Mouse (Mus musculus) heart, embryonic 13.5 days (tissue): Measurements from ENCODE around the gene Mia2. TPM values are rescaled to one million over a fixed set of nuclear protein-coding genes. Genes with fewer than 3 reads are reported as not detected.
"Not testable (repeated sequence)": the region's sequence is repeated elsewhere in the genome, so short reads cannot be mapped to it uniquely, and the experiment has no call there.

Experiments used
- ATAC-seq: fragments of 200-750 bp; cut with Nextera tagmentation; 2 replicates; pipeline ENCODE4 v1.8.0; 2017; ENCODE audit warnings: moderate TSS enrichment; ENCODE audit not compliant: insufficient number of reproducible peaks, low FRiP score, low TSS enrichment; ENCODE audit errors: extremely low read depth
- H3K27ac ChIP-seq: fragments of 300-500 bp; sonication (generic); replicated peaks from 2 replicates; pipeline ENCODE4 v1.5.1; 2015; ENCODE audit warnings: moderate library complexity, mild to moderate bottlenecking, inconsistent platforms
- H3K27me3 ChIP-seq: fragments of 300-500 bp; sonication (generic); replicated peaks from 2 replicates; pipeline ENCODE4 v1.6.1; 2015; ENCODE audit warnings: mild to moderate bottlenecking, inconsistent platforms
- H3K36me3 ChIP-seq: fragments of 300-500 bp; sonication (generic); 2 replicates; pipeline ENCODE4 v1.6.1; 2015; ENCODE audit warnings: mild to moderate bottlenecking, inconsistent platforms
- H3K4me1 ChIP-seq: fragments of 300-500 bp; sonication (generic); 2 replicates; pipeline ENCODE4 v1.6.1; 2015; ENCODE audit warnings: inconsistent platforms
- H3K4me2 ChIP-seq: fragments of 300-500 bp; sonication (generic); 2 replicates; pipeline ENCODE4 v1.6.1; 2015; ENCODE audit warnings: inconsistent platforms, mild to moderate bottlenecking, moderate library complexity
- H3K4me3 ChIP-seq: fragments of 300-500 bp; sonication (generic); 2 replicates; pipeline ENCODE4 v1.5.1; 2015; ENCODE audit warnings: moderate library complexity, mild to moderate bottlenecking, inconsistent platforms
- H3K9ac ChIP-seq: fragments of 300-500 bp; sonication (generic); 2 replicates; pipeline ENCODE4 v1.6.1; 2015; ENCODE audit warnings: inconsistent platforms, mild to moderate bottlenecking, moderate library complexity
- H3K9me3 ChIP-seq: fragments of 300-500 bp; sonication (generic); 2 replicates; pipeline ENCODE4 v1.6.1; 2016; ENCODE audit warnings: inconsistent platforms
- WGBS: fragments of 180-500 bp; shearing (Covaris S2); methylation state at CpG from one replicate; pipeline ENCODE4 v1.1.7; 2015; ENCODE audit warnings: mixed read lengths; 5-methylcytosine and 5-hydroxymethylcytosine counted together
- polyA plus RNA-seq: library from polyadenylated mRNA; unstranded; fragments of >200 nt; fragmentation: Nextera tagmentation; extraction: Ambion mirVana; gene quantifications from 2 replicates; pipeline ENCODE4 v1.2.1, GENCODE M21; 2015

Gene Mia2
- polyA plus RNA-seq = 32.6 and 34.8 TPM in 2 replicates

DNA sequence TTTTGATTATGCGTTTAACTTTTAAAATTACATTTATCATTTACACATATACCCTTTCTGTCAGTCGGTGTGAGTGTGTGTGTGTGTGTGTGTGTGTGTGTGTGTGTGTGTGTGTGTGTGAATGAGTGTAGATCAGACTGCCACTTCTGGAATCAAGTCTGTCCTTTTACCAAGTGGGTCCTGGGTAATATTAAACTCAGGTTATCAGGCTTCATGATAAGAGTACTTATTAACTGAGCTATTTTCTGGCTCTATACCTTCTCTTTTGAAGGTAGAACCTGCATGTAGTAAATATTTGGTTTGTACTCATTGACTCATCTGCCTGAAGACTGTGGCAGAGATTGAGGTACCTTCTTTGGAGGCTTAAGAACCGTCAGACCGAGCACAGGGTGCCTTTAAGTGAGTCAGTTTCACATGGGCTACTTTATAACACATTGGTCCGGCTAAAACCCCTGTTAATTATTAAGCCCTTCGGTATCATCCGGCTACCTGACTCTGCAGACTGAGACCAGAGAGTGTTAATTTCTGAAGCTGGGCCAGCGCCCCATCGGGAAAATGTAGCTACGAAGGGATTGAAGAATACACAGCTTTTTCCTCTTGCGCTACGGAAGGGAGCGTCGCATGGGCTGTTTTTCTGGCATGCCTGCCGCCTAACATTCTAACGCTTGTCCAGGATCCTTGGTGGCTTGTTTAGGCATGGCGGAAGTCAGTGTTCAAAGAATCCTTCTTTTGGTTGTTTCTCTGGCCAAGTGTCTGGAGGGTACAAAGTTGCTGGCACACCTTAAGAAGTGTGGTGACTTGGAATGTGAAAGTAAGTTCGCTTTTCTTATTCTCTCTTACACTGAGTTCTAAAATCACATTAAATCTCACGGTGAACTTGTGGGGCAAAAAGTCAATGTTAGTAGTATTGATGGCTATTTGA lies at the start of gene Mia2:
Mia2 (plus strand) TSS at position 696 of the 922 bp plus-strand sequence.
- Histone ChIP-seq H3K27ac (no peak within 1 kb of the TSS), H3K4me2 (no peak within 1 kb of the TSS), H3K4me1 (no peaks in the 10 kb centered on the region), H3K27me3 (no peaks in the 10 kb centered on the region), H3K9me3 (0 out of 2 replicates have a peak, but pooled peaks cover 2% of the 10 kb centered on the region), H3K36me3 (no peaks in the 10 kb centered on the region), H3K9ac (no peak within 1 kb of the TSS), H3K4me3 (no peak within 1 kb of the TSS)
- ATAC-seq = no peak
- 71% methylated on average over 19 of the region's 19 CpGs for WGBS

DNA sequence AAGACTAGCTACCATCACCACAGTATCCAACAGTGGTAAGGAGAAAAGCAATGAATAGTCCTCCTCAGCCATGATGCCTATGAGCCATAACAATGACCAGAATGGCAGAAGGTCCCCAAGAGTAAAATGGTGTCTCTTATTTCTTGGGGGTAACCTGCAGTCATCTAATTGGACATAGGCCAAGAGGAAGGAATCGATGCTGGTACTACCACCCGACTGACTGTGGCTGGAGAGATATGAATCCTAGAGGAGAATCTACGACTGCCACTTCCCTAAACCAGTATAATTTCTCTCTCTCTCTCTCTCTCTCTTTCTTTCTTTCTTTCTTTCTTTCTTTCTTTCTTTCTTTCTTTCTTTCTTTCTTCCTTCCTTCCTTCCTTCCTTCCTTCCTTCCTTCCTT lies 43.1 kb upstream of the Mia2 start:
- H3K9ac ChIP-seq = no peak overlapping the region
- ATAC-seq = no peak
- peaks cover 67% of the 10 kb centered on the region for H3K36me3 ChIP-seq
- no peak overlapping the region for H3K27ac ChIP-seq
- no peak overlapping the region for H3K4me2 ChIP-seq
- H3K4me3 ChIP-seq = no peak overlapping the region
- 84% methylated on average over 3 of the region's 3 CpGs for WGBS
- H3K4me1 ChIP-seq = peaks cover 8% of the 10 kb centered on the region; the same call in 1 of the 2 replicates
- no peaks in the 10 kb centered on the region for H3K9me3 ChIP-seq
- H3K27me3 ChIP-seq = no peaks in the 10 kb centered on the region

DNA sequence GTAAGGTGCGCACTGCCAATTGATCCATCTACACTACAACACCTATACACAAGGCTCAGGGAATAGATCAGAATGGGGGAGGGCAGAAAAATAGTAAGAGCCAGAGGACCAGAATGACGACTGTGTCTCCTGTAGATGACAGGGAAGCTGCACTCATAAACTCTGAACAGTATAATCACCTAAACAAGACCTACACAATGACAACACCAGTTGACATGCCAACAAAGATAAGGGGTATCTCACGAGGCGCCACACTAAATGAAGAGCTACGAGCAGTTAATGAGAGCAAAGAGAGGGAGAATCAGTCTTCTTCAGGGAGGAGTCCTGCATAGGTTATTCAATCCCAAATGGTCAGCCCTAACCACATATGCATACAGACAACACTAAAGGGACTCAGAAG lies 42.4 kb upstream of the Mia2 start:
- H3K27ac ChIP-seq = no peak overlapping the region
- H3K27me3 ChIP-seq = no peaks in the 10 kb centered on the region
- no peaks in the 10 kb centered on the region for H3K9me3 ChIP-seq
- H3K4me2 ChIP-seq = no peak overlapping the region
- H3K9ac ChIP-seq = no peak overlapping the region
- no peak for ATAC-seq
- no peak overlapping the region for H3K4me3 ChIP-seq
- 70% methylated on average over 5 of the region's 5 CpGs for WGBS
- peaks cover 8% of the 10 kb centered on the region; the same call in 1 of the 2 replicates for H3K4me1 ChIP-seq
- peaks cover 67% of the 10 kb centered on the region for H3K36me3 ChIP-seq

GRCm38 (mm10) chr12:59053976-59054375 lies 41.6 kb upstream of the Mia2 start:
- ATAC-seq = no peak
- no peak overlapping the region for H3K27ac ChIP-seq

DNA sequence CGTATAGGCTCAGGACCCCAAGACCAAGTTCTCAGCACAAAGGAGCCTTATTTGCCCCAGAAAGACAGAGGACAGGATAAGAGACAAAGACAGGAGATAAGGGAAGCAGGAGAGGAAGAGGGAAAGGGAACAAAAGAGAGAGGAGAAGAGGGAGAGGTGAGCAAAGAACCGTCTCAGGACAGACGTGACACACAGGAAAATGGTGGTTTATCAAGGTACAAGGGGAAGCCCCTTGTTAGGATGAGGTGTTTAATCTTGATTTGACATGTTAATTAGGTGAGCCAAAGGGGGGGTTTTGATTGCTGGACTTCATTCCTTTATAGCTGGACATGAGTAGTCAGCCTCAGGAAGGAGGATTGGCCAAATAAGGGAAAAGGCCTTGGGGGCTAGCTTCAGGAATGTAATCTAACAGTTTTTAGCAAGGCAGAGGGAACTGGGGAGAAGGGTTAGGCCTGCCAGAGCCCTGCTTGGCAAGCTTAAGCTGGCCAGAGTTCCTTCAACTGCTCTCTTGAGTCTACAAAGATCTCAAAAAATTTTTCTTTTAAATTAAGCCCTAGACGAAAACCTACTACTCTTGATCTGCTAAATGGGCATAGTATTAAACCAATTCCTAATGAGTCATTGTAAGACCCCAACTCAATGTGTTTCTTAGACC lies 40.3 kb upstream of the Mia2 start:
- Histone ChIP-seq H3K4me1 (peaks cover 27% of the 10 kb centered on the region), H3K9me3 (no peaks in the 10 kb centered on the region), H3K4me2 (no peak overlapping the region), H3K4me3 (no peak overlapping the region), H3K27ac (no peak overlapping the region), H3K9ac (no peak overlapping the region), H3K36me3 (peaks cover 60% of the 10 kb centered on the region), H3K27me3 (no peaks in the 10 kb centered on the region)
- no peak for ATAC-seq
- 63% methylated on average over 4 of the region's 4 CpGs for WGBS

More at GRCm38 (mm10) chr12:59053976-59054375, 41.6 kb upstream of the Mia2 start:
- Histone ChIP-seq H3K9ac (no peak overlapping the region), H3K4me1 (peaks cover 13% of the 10 kb centered on the region), H3K36me3 (peaks cover 67% of the 10 kb centered on the region), H3K27me3 (no peaks in the 10 kb centered on the region), H3K9me3 (no peaks in the 10 kb centered on the region), H3K4me3 (no peak overlapping the region), H3K4me2 (no peak overlapping the region)

DNA sequence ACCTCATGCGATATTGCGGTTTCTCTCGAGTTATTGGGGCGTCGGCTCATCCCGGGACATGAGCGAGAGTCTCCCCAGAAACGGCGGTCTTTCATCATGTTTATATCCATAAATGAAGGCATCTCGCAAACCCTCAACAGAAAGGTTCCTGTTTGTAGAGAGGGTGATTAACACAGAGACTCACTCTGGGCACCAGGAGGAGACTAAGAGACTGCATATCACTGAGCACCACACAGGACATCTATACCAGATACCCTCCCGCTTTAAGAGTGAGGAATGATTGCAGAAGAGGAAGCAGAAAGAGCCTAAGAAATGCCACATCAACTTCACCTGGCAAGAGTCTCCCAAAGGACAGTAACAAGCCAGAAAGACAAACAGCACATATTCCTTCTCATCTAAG lies 39.4 kb upstream of the Mia2 start:
- Histone ChIP-seq H3K4me3 (no peak overlapping the region), H3K27me3 (no peaks in the 10 kb centered on the region), H3K4me1 (peaks cover 30% of the 10 kb centered on the region), H3K9ac (no peak overlapping the region), H3K9me3 (no peaks in the 10 kb centered on the region), H3K4me2 (no peak overlapping the region), H3K36me3 (peaks cover 60% of the 10 kb centered on the region), H3K27ac (no peak overlapping the region)
- WGBS = 96% methylated on average over 11 of the region's 11 CpGs
- no peak for ATAC-seq

- H3K27me3 ChIP-seq, H3K9me3 ChIP-seq, ATAC-seq, H3K4me2 ChIP-seq, H3K27ac ChIP-seq, H3K4me3 ChIP-seq, H3K9ac ChIP-seq: not testable (repeated sequence)
- Histone ChIP-seq H3K4me1 (peaks cover 30% of the 10 kb centered on the region), H3K36me3 (peaks cover 50% of the 10 kb centered on the region)
- 85% methylated on average over 5 of the region's 5 CpGs for WGBS
Observed at GRCm38 (mm10) chr12:59058242-59058641, 37.4 kb upstream of the Mia2 start.

DNA sequence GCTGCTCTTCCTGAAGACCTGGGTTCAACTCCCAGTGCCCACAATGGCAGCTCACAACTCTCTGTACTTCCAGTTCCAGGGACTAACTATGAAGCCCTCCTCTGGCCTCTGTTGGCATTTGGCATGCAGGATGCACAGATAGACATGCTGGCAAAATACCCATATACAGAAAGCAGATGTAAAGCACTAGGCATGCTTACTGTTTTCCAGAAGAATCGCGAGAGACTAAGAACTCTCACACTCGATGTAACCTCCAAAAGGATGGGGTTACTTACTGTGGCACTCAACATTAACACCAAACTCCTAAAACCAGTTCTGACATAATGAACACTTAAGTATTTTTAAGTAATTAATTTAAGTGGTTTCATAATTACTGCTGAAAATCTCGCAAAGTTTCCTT lies 35.3 kb upstream of the Mia2 start:
- H3K27ac ChIP-seq = peak overlapping the region; percentile 94
- peaks cover 23% of the 10 kb centered on the region for H3K4me1 ChIP-seq
- peaks cover 41% of the 10 kb centered on the region for H3K36me3 ChIP-seq
- no peaks in the 10 kb centered on the region for H3K9me3 ChIP-seq
- no peak for ATAC-seq
- peak overlapping the region; percentile 84 for H3K4me3 ChIP-seq
- 0 out of 2 replicates have a peak, but pooled peaks cover 5% of the 10 kb centered on the region for H3K27me3 ChIP-seq
- WGBS = 56% methylated on average over 4 of the region's 4 CpGs
- H3K4me2 ChIP-seq = peak overlapping the region; percentile 75
- H3K9ac ChIP-seq = peak overlapping the region; percentile 97

GRCm38 (mm10) chr12:59060993-59061595 lies 34.5 kb upstream of the Mia2 start, which contains the start of gene Trappc6b:
TSS of gene Trappc6b (minus strand) at chr12:59061472.
- Histone ChIP-seq H3K36me3 (peaks cover 33% of the 10 kb centered on the region), H3K9ac (peak within 1 kb of the TSS; percentile 97), H3K4me3 (peak within 1 kb of the TSS; percentile 84), H3K27me3 (0 out of 2 replicates have a peak, but pooled peaks cover 5% of the 10 kb centered on the region), H3K27ac (peak within 1 kb of the TSS; percentile 94), H3K9me3 (no peaks in the 10 kb centered on the region), H3K4me2 (peak within 1 kb of the TSS; percentile 75), H3K4me1 (peaks cover 25% of the 10 kb centered on the region)
- under 1% methylated on average over 49 of the region's 49 CpGs for WGBS
- peak; percentile 85 for ATAC-seq

- Histone ChIP-seq H3K9me3 (no peaks in the 10 kb centered on the region), H3K9ac (no peak overlapping the region), H3K27me3 (0 out of 2 replicates have a peak, but pooled peaks cover 5% of the 10 kb centered on the region), H3K36me3 (peaks cover 18% of the 10 kb centered on the region), H3K4me1 (peaks cover 25% of the 10 kb centered on the region), H3K4me2 (no peak overlapping the region), H3K4me3 (no peak overlapping the region), H3K27ac (no peak overlapping the region)
- ATAC-seq = no peak
- 81% methylated on average over 8 of the region's 8 CpGs for WGBS
Observed at GRCm38 (mm10) chr12:59064837-59065236, 30.8 kb upstream of the Mia2 start.

- H3K27me3 ChIP-seq = 0 out of 2 replicates have a peak, but pooled peaks cover 5% of the 10 kb centered on the region
- H3K9ac ChIP-seq = peak overlapping the region; percentile 98; the same call in 1 of the 2 replicates
- peak overlapping the region; percentile 76 for H3K4me2 ChIP-seq
- no peak for ATAC-seq
- H3K4me3 ChIP-seq = peak overlapping the region; percentile 100
- H3K27ac ChIP-seq = peak overlapping the region; percentile 95
- H3K9me3 ChIP-seq = no peaks in the 10 kb centered on the region
- 45% methylated on average over 3 of the region's 3 CpGs for WGBS
- H3K36me3 ChIP-seq = peaks cover 28% of the 10 kb centered on the region
- H3K4me1 ChIP-seq = peaks cover 17% of the 10 kb centered on the region
Observed at GRCm38 (mm10) chr12:59065776-59066175, 29.8 kb upstream of the Mia2 start.
